ENCODE assay signal across 10 mouse cellular contexts in genomic region chr10:60820552-60820951, GRCm38 (mm10). TPM values are rescaled to one million over a fixed set of nuclear protein-coding genes. Genes with fewer than 3 reads are reported as not detected.
A peak's percentile ranks its signal among the peaks of the same experiment; 100 is the strongest.
DNase-seq lines count a peak whose midpoint lies in the region; ATAC-seq lines count a peak whose summit lies in the region.
"Had no signal": no experiment of that assay in that cellular context is flagged by ENCODE, and none has a peak within 500 bp of the region (broad histone marks: within the 10 kb centered on the region; RNA-seq: fewer than 3 reads in every experiment).

No protein-coding gene starts in this region.

- H3K9me3 ChIP-seq in hindbrain, embryonic 16.5 days (ENCODE audit: control insufficient read depth, low read length): no peaks in the 10 kb centered on the region
- no peaks in the 10 kb centered on the region for H3K9me3 ChIP-seq in hindbrain, embryonic 14.5 days (ENCODE audit: control insufficient read depth, low read length)
- H3K9me3 ChIP-seq: neural tube, embryonic 15.5 days had no signal

- H3K27ac ChIP-seq in hindbrain, embryonic 16.5 days (ENCODE audit: low read depth, low read length): peak overlapping the region; percentile 58
- no peak overlapping the region for H3K27ac ChIP-seq in hindbrain, embryonic 14.5 days
- H3K27ac ChIP-seq: neural tube, embryonic 15.5 days had no signal

- H3K4me2 ChIP-seq in hindbrain, embryonic 16.5 days (ENCODE audit: low read length): no peak overlapping the region
- H3K4me2 ChIP-seq in hindbrain, embryonic 14.5 days (replicated peaks): no peak overlapping the region
- H3K4me2 ChIP-seq: neural tube, embryonic 15.5 days had no signal

- no peaks in the 10 kb centered on the region for H3K36me3 ChIP-seq in hindbrain, embryonic 16.5 days (ENCODE audit: control insufficient read depth, insufficient read depth, low read length)
- H3K36me3 ChIP-seq in hindbrain, embryonic 14.5 days (replicated peaks; ENCODE audit: control insufficient read depth, insufficient read depth): no peaks in the 10 kb centered on the region
- H3K36me3 ChIP-seq: neural tube, embryonic 15.5 days had no signal

- no peaks in the 10 kb centered on the region; the same call in 1 of the 2 replicates for H3K27me3 ChIP-seq in hindbrain, embryonic 16.5 days (replicated peaks; ENCODE audit: control insufficient read depth, insufficient read depth, low read length)
- H3K27me3 ChIP-seq in hindbrain, embryonic 14.5 days (ENCODE audit: control insufficient read depth, insufficient read depth, low read length): peaks cover 10% of the 10 kb centered on the region; the same call in 1 of the 2 replicates

- H3K9ac ChIP-seq in hindbrain, embryonic 16.5 days (ENCODE audit: low read depth, low read length): no peak overlapping the region
- H3K9ac ChIP-seq in hindbrain, embryonic 14.5 days: no peak overlapping the region
- H3K9ac ChIP-seq: neural tube, embryonic 15.5 days had no signal

- 76% methylated on average over 11 of the region's 11 CpGs for WGBS in hindbrain, embryonic 16.5 days
- whole genome bisulfite sequencing in hindbrain, embryonic 14.5 days: 76% methylated on average over 11 of the region's 11 CpGs

- DNase-seq in hindbrain, embryonic 14.5 days (ENCODE audit: low spot score): no peak
- peak; percentile 73 to 85 for DNase-seq in urinary bladder, adult 18-20 months (ENCODE audit: low spot score in 2 of 2)
- DNase-seq in urinary bladder, postnatal 10 days (ENCODE audit: low spot score): no peak
- peak; percentile 56 for DNase-seq in gastrocnemius, postnatal 14 days
- DNase-seq in retina, postnatal 7 days (ENCODE audit: low read depth, low spot score): peak; percentile 67
- DNase-seq in neural tube, embryonic 10.5 days (ENCODE audit: extremely low spot score, low spot score): no peak
- DNase-seq: lung, postnatal 10 days had no signal

- intact Hi-C loops in gastrocnemius, postnatal 14 days (cut with DNase I; ENCODE audit: low total_unique reads): no loop called here

- peak; percentile 51; the same call in 1 of the 2 replicates for ATAC-seq in hindbrain, embryonic 16.5 days
- ATAC-seq in hindbrain, embryonic 14.5 days (ENCODE audit: low FRiP score): no peak
- no peak for ATAC-seq in activated CD4-positive, CD25-positive, alpha-beta regulatory T cell, adult 4 months

- H3K4me1 ChIP-seq in hindbrain, embryonic 16.5 days (ENCODE audit: control insufficient read depth, insufficient read depth, low read depth, low read length): peaks cover 21% of the 10 kb centered on the region
- peaks cover 14% of the 10 kb centered on the region for H3K4me1 ChIP-seq in hindbrain, embryonic 14.5 days (replicated peaks; ENCODE audit: control insufficient read depth, insufficient read depth, low read length)

- H3K4me3 ChIP-seq in hindbrain, embryonic 16.5 days (ENCODE audit: low read length): no peak overlapping the region
- no peak overlapping the region for H3K4me3 ChIP-seq in hindbrain, embryonic 14.5 days (replicated peaks; ENCODE audit: low read length)
- H3K4me3 ChIP-seq: neural tube, embryonic 15.5 days had no signal

RNA-seq across cellular contexts. Expression of gene Unc5b, which starts 10.8 kb away (rescaled TPM):
- polyA plus RNA-seq in hindbrain, embryonic 16.5 days (2015; fragmentation: Nextera tagmentation; extraction: Ambion mirVana): 2.6 and 3.1 TPM in 2 replicates
- polyA plus RNA-seq in hindbrain, embryonic 14.5 days (2014; fragmentation: Nextera tagmentation; extraction: Ambion mirVana): 2.8 and 2.9 TPM in 2 replicates
- total RNA-seq in gastrocnemius, postnatal 14 days (2021): 10 to 100 TPM in 1 of 2 experiments, 1 to 10 TPM in 1; 7.3 to 12.1 TPM
- polyA plus RNA-seq in activated CD4-positive, CD25-positive, alpha-beta regulatory T cell, adult 4 months (2017; shearing (Covaris generic)): not detected

Comparison
In these comparisons a context has a peak if more than half of its experiments do, and no peak if none do; other contexts are left out.
1. DNase-seq: peak in urinary bladder, adult 18-20 months (2 of 2), gastrocnemius, postnatal 14 days (single experiment) and retina, postnatal 7 days (single experiment); none in hindbrain, embryonic 14.5 days (single experiment), urinary bladder, postnatal 10 days (single experiment) and neural tube, embryonic 10.5 days (single experiment).